Mouse (Mus musculus) hindbrain, embryonic 11.5 days (tissue): Measurements from ENCODE around the gene Arhgdib. TPM values are rescaled to one million over a fixed set of nuclear protein-coding genes. Genes with fewer than 3 reads are reported as not detected.
"Not testable (repeated sequence)": the region's sequence is repeated elsewhere in the genome, so short reads cannot be mapped to it uniquely, and the experiment has no call there.

ENCODE experiments used
- ATAC-seq: fragments of 200-750 bp; cut with Nextera tagmentation; 2 replicates; pipeline ENCODE4 v1.8.0; 2017; ENCODE audit warnings: mild to moderate bottlenecking, moderate TSS enrichment, moderate library complexity; ENCODE audit not compliant: low FRiP score
- DNase-seq: peaks from one replicate; pipeline ENCODE4 v3.0.0-alpha.2; 2015; ENCODE audit warnings: low spot score
- H3K27ac ChIP-seq: fragments of 300-500 bp; sonication (generic); 2 replicates; pipeline ENCODE4 v1.5.1; 2014; ENCODE audit warnings: mild to moderate bottlenecking, low read depth, low read length
- H3K27me3 ChIP-seq: fragments of 300-500 bp; sonication (generic); 2 replicates; pipeline ENCODE4 v1.6.1; 2014; ENCODE audit warnings: mild to moderate bottlenecking, low read length, moderate library complexity, mixed read lengths; ENCODE audit not compliant: control insufficient read depth, insufficient read depth
- H3K36me3 ChIP-seq: fragments of 300-500 bp; sonication (generic); 2 replicates; pipeline ENCODE4 v1.6.1; 2014; ENCODE audit warnings: mild to moderate bottlenecking, low read length, moderate library complexity, mixed read lengths; ENCODE audit not compliant: control insufficient read depth, insufficient read depth
- H3K4me1 ChIP-seq: fragments of 300-500 bp; sonication (generic); replicated peaks from 2 replicates; pipeline ENCODE4 v1.6.1; 2014; ENCODE audit warnings: low read length, mixed read lengths; ENCODE audit not compliant: control insufficient read depth, insufficient read depth
- H3K4me2 ChIP-seq: fragments of 300-500 bp; sonication (generic); replicated peaks from 2 replicates; pipeline ENCODE4 v1.6.1; 2014; ENCODE audit warnings: mild to moderate bottlenecking, low read depth, low read length
- H3K4me3 ChIP-seq: fragments of 300-500 bp; sonication (generic); 2 replicates; pipeline ENCODE4 v1.5.1; 2014; ENCODE audit warnings: low read depth, low read length
- H3K9ac ChIP-seq: fragments of 300-500 bp; sonication (generic); 2 replicates; pipeline ENCODE4 v1.6.1; 2014; ENCODE audit warnings: low read depth, low read length
- H3K9me3 ChIP-seq: fragments of 300-500 bp; sonication (generic); 2 replicates; pipeline ENCODE4 v1.6.1; 2016; ENCODE audit warnings: low read length; ENCODE audit not compliant: control insufficient read depth
- WGBS: fragments of 180-500 bp; shearing (Covaris S2); extraction: QIAGEN DNeasy Blood & Tissue Kit; methylation state at CpG from one replicate; pipeline ENCODE4 v1.1.7; 2014; 5-methylcytosine and 5-hydroxymethylcytosine counted together
- polyA plus RNA-seq: library from polyadenylated mRNA; unstranded; fragments of >200 nt; fragmentation: Nextera tagmentation; extraction: Ambion mirVana; gene quantifications from 2 replicates; pipeline ENCODE4 v1.2.1, GENCODE M21; 2014

Arhgdib gene
- polyA plus RNA-seq, 1 experiment from 2014 or later = 37.3 TPM

- no peaks in the 10 kb centered on the region for H3K9me3 ChIP-seq
- H3K27me3 ChIP-seq = no peaks in the 10 kb centered on the region
- no peak overlapping the region for H3K27ac ChIP-seq
- H3K4me1 ChIP-seq = no peaks in the 10 kb centered on the region
- no peaks in the 10 kb centered on the region for H3K36me3 ChIP-seq
- DNase-seq (no peak), ATAC-seq (no peak)
- no peak overlapping the region for H3K4me2 ChIP-seq
- no peak overlapping the region for H3K9ac ChIP-seq
- WGBS = 69% methylated on average over 15 of the region's 15 CpGs
- H3K4me3 ChIP-seq = no peak overlapping the region
Observed at GRCm38 (mm10) chr6:136894532-136895339, 47.0 kb downstream of the Arhgdib start.

DNA sequence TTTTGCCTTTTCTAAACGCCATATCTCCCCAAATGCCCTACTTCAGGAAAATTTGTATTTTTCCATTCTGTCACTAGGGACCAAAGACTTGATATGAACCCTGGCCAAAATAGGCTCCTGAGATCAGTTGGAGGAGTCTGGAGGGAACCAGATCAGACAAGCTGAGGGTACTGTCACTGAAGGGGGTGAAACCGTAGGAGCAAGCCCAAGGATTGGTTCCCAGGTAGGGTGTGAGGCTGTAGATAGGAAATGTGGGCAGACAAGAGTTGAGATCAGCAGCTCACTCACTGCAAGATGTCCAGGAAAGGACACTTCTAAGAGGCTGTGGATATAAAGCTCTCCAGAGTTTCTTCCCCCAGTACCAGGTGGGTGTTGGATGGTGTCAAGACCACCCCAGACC is 49.7 kb downstream of the Arhgdib start:
- Histone ChIP-seq H3K27ac (no peak overlapping the region), H3K4me3 (no peak overlapping the region), H3K9ac (no peak overlapping the region), H3K27me3 (no peaks in the 10 kb centered on the region), H3K4me1 (no peaks in the 10 kb centered on the region), H3K4me2 (no peak overlapping the region), H3K9me3 (no peaks in the 10 kb centered on the region), H3K36me3 (no peaks in the 10 kb centered on the region)
- DNase-seq = no peak
- no peak for ATAC-seq
- 89% methylated on average over 2 of the region's 2 CpGs for WGBS

DNA sequence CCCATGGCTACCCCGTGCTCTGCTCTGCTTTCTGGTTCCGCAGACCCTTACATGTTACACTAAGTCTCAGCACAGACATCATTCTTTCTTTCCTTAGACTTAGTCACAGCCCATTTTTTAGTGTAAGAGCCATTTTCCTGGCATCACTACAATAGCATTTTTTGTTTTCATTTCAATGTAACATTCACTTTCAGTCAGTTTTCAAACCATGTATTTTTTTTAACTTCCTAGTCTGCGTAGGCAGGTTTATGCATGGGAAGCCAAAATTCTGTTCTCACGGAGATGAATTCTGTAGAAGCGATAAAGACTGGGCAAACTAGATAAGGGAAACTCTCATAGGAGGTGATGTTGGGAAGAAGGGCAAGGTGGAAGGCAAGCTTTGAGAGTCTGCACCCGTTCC is 52.1 kb downstream of the Arhgdib start:
- WGBS = 94% methylated on average over 6 of the region's 6 CpGs
- H3K27ac ChIP-seq = no peak overlapping the region

GRCm38 (mm10) chr6:136889067-136889466 is 52.6 kb downstream of the Arhgdib start:
- H3K4me2 ChIP-seq = no peak overlapping the region
- WGBS = 92% methylated on average over 6 of the region's 6 CpGs

More for the DNA sequence above, 52.1 kb downstream of the Arhgdib start:
- Histone ChIP-seq H3K9me3 (no peaks in the 10 kb centered on the region), H3K27me3 (no peaks in the 10 kb centered on the region), H3K4me2 (no peak overlapping the region), H3K36me3 (no peaks in the 10 kb centered on the region), H3K9ac (no peak overlapping the region), H3K4me1 (no peaks in the 10 kb centered on the region), H3K4me3 (no peak overlapping the region)
- DNase-seq (no peak), ATAC-seq (no peak)

DNA sequence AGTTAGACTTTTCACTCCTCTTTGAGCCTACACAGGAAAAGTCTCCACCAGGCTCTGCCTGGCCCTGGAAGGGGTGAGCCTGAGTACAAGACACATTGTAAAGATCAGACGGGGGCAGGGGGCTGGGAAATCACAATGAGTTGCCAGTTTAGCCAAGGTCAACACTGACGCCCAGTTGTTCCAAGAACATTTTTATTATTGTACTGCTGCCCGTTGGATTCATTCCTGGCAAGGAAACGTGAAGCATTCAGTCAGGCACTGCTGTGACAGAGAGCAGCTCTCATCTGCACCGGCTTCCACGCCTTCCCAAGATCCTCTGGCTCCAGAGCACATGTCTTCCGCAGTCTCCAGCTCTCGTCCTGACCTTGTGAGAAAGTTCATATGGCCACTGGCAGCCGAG is 53.8 kb downstream of the Arhgdib start:
- ATAC-seq = no peak
- H3K4me1 ChIP-seq = no peaks in the 10 kb centered on the region
- H3K4me3 ChIP-seq = no peak overlapping the region
- H3K36me3 ChIP-seq = no peaks in the 10 kb centered on the region
- no peaks in the 10 kb centered on the region for H3K27me3 ChIP-seq
- no peak for DNase-seq
- WGBS = 75% methylated on average over 9 of the region's 9 CpGs
- H3K9me3 ChIP-seq = no peaks in the 10 kb centered on the region
- H3K4me2 ChIP-seq = no peak overlapping the region
- no peak overlapping the region for H3K9ac ChIP-seq
- no peak overlapping the region for H3K27ac ChIP-seq

More at GRCm38 (mm10) chr6:136889067-136889466, 52.6 kb downstream of the Arhgdib start:
- Histone ChIP-seq H3K4me3 (no peak overlapping the region), H3K27me3 (no peaks in the 10 kb centered on the region), H3K9ac (no peak overlapping the region), H3K36me3 (no peaks in the 10 kb centered on the region), H3K27ac (no peak overlapping the region), H3K9me3 (no peaks in the 10 kb centered on the region), H3K4me1 (no peaks in the 10 kb centered on the region)
- no peak for DNase-seq
- no peak for ATAC-seq

DNA sequence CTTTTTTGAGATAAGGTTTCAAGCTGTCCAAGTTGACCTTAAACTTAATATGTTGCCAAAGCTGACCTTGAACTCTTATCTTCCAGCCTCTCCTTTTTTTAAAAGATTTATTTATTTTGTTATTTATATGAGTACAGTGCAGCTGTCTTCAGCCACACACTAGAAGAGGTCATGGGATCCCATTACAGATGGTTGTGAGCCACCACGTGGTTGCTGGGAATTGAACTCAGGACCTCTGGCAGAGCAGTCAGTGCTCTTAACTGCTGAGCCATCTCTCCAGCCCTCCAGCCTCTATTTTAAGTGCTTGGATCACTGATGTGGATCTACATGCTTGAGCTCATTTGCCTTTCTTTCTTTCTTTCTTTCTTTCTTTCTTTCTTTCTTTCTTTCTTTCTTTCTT is 56.9 kb downstream of the Arhgdib start:
- H3K36me3 ChIP-seq, H3K27me3 ChIP-seq, H3K27ac ChIP-seq, H3K9me3 ChIP-seq, H3K9ac ChIP-seq, ATAC-seq, H3K4me2 ChIP-seq, DNase-seq, H3K4me1 ChIP-seq, H3K4me3 ChIP-seq: not testable (repeated sequence)
- 41% methylated on average over 1 of the region's 1 CpGs for WGBS

- Histone ChIP-seq H3K4me3 (no peak overlapping the region), H3K4me1 (no peaks in the 10 kb centered on the region), H3K4me2 (no peak overlapping the region), H3K9me3 (no peaks in the 10 kb centered on the region), H3K27ac (no peak overlapping the region), H3K9ac (no peak overlapping the region), H3K27me3 (no peaks in the 10 kb centered on the region), H3K36me3 (no peaks in the 10 kb centered on the region)
- WGBS = 95% methylated on average over 6 of the region's 6 CpGs
- DNase-seq (no peak), ATAC-seq (no peak)
Observed at GRCm38 (mm10) chr6:136883961-136884360, 57.7 kb downstream of the Arhgdib start.

- H3K4me2 ChIP-seq = no peak overlapping the region
- no peaks in the 10 kb centered on the region for H3K9me3 ChIP-seq
- no peak for DNase-seq
- WGBS = 74% methylated on average over 3 of the region's 3 CpGs
- H3K4me1 ChIP-seq = no peaks in the 10 kb centered on the region
- H3K4me3 ChIP-seq = no peak overlapping the region
- no peaks in the 10 kb centered on the region for H3K36me3 ChIP-seq
- no peak overlapping the region for H3K9ac ChIP-seq
- H3K27ac ChIP-seq = no peak overlapping the region
- no peaks in the 10 kb centered on the region for H3K27me3 ChIP-seq
- ATAC-seq = no peak
Observed at GRCm38 (mm10) chr6:136883431-136883915, 58.2 kb downstream of the Arhgdib start.

GRCm38 (mm10) chr6:136881678-136882077 is 60.0 kb downstream of the Arhgdib start:
- Histone ChIP-seq H3K4me3 (no peak overlapping the region), H3K27ac (no peak overlapping the region), H3K4me1 (no peaks in the 10 kb centered on the region), H3K4me2 (no peak overlapping the region), H3K9ac (no peak overlapping the region), H3K27me3 (no peaks in the 10 kb centered on the region), H3K9me3 (no peaks in the 10 kb centered on the region), H3K36me3 (no peaks in the 10 kb centered on the region)
- 73% methylated on average over 8 of the region's 8 CpGs for WGBS
- ATAC-seq = no peak
- no peak for DNase-seq
